Mouse (Mus musculus) adipocyte (in vitro differentiated cells): ENCODE results near the gene Ecd.
"Not testable (repeated sequence)": the region's sequence is repeated elsewhere in the genome, so short reads cannot be mapped to it uniquely, and the experiment has no call there.

ENCODE experiments used
- DNase-seq: peaks from one replicate; pipeline ENCODE4 v3.0.0-alpha.2; 2016; ENCODE audit warnings: low spot score

Ecd gene

DNA sequence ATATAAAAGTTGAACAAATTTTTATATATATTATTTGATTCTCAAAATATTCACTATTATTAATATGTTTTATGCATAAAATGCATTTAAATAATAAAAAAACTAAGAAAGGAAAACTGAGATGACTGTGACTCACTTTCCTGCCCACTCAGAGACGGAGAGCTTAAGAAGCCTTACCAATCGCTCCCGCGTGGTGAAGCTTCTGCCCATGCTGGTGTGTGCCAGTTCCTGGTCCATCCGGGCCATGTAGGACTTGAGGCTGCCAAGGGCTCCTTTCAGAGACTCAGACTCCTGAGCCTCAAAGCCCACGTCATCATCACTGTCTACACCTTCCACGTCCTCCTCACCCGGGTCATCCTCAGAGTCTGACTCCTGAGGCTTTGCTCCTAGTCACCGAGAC is 23.7 kb downstream of the Ecd start:
- DNase-seq, result no peak

DNA sequence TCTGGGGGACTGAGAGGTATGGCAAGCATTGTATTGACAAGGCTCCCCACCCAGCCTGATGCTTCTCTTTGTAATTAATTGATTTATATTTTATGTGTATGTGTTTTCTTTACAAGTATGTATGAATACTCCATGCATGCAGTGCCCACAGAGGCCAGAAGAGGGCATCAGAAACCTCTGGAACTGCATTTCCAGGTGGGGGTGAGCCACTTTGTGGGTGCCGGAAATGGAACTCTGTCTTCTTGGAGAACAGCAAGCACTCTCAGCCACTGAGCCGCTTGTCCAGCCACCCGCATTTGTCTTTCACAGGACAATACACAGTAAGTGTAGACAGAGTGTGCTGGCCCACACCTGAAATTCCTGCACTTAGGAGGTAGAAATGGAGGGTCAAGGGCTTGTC is 28.5 kb downstream of the Ecd start:
- DNase-seq, result no peak

DNA sequence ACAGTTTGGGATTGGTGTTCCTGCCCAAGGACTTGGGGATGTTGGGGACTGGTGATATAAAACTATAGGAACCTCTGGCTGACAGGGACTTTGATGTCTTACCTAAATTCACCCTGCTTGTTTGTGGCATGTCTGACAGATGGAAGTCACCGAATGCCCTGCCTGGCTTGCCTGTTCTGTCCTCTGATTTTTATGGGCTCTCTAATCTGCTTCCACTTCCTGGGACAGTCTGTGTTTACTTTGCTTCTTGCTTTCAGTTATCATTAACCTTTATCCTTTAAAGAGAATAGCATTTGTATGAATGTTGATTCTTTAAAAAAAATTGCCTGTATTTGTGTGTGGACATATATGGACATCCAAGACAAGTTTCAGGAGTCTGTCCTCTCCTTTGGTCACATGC is 32.8 kb downstream of the Ecd start:
- no peak for DNase-seq

DNA sequence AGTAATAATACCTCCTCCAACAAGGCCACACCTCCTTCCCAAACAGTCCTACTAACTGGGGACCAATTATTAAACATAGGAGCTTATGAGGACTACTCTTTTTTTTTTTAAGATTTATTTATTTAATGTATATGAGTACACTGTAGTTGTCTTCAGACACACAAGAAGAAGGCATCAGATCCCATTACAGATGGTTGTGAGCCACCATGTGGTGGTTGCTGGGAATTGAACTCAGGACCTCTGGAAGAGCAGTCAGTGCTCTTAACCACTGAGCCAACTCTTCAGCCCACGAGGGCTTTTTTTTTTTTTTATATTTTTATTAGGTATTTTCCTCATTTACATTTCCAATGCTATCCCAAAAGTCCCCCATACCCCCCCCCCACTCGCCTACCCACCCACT is 42.8 kb downstream of the Ecd start:
- not testable (repeated sequence) for DNase-seq

DNA sequence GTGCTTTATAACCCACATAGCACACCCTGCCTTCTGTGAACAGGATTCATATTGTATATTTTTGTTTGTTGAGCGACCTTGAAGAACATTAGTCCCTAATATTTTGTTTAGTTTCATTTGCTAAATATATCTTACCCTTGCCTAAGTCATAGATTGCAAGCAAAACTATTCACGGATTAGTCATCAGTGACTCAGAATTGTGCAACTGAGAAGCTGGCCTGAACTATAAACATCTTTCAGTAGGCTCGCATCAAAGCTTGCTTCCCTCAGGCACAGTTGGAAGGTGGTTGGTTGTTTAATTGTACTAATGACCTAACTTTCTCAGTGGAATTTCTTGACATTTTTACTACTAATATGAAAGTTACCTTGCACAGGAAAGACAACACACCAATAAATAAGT is 49.8 kb downstream of the Ecd start:
- DNase-seq, result peak; percentile 77

DNA sequence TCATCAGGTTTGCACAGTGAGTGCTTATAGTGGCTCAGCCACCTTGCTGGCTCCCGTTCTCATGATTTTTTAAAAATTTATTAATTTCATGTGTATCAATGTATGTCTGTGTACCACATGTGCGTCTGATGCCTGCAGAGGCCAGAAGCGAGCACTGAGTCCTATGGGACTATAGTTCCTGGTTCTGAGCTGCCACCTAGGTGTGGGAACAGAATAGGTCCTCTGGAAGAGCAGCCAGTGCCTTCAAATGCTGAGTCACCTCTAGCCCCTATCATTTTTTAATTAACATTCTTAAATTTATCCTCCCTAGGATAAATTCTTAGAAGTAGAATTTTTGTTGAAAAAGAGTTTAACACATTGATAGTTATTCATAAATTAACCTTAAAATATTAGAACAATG is 50.3 kb downstream of the Ecd start:
- no peak for DNase-seq

DNA sequence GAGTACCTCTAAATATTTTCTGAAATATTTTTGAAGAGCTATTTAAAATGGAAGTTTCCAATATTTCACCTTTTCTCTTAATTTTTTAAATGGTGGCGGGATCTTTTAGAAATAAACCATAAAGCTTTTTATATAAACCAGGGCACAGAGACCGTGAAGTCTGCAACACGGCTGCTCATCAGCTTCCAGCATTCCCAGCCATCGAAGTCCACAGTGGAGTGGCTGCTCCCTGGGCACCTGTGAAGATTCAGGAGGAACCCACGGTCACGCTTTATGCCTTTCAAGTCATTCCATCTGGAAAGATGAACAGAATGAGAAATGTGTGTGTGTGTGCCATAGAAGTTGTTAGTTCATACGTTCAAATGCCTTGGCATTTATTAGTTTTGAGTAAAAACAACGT is 53.0 kb downstream of the Ecd start:
- no peak for DNase-seq

DNA sequence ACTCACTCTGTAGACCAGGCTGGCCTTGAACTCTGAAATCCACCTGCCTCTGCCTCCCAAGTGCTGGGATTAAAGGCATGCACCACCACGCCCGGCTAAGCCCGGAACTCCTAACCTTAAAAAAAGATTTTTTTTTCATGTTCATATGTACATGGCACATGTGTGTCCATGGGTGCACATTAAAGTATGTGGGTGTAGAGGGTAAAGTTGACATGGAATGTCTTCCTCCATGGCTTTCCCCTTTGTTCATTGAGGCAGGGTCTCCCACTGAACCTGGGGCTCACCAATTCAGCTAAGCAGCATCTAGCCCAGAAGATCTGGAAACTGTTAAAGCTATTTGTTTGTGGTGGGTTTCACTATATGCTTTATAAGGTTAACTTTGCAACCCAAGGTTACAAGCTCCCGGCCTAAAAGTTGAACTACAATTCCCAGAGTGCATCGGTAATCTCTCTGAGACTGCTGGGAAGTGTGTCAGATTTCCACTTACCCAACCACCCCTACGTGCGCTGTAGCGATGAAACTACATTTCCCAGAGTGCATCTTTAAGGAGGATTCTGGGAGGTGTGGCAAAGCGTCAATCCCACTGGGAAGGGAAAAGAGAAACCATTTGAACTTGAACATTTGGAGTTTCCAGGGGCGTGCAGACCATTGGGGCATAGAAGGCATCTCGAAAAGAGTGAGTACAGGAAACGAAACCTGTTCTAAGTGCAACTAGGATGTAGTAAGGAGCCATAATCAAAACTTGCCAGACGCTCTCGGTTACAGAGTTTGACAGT is 53.6 kb downstream of the Ecd start, which contains the start of gene Nudt13:
Gene Nudt13, plus strand, starts transcription at position 581 of the 776 bp plus-strand sequence.
- DNase-seq, result peak; percentile 90

DNA sequence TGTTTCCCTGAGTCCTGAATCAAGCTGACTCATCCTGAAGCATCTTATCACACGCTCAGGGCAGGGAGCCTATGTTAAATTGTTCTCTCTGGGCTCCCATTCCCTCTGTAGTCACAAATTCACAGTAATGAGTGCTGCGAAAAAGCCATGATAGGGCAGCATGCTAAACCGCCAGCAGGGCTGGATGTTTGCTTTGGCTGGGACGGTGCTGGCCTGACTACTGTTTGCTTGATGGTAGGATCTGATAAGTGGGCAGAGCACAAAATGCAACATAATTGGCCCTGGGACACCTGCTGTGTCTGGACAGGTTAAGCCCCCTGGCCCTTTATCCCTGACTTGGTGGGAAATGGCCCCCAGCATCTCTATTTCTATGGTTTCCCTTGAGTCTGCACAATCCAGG is 56.5 kb downstream of the Ecd start:
- DNase-seq, result no peak
